Mouse (Mus musculus) embryo, embryonic 10 days (tissue): Measurements from ENCODE around the gene Sh3gl2.

Experiments
- DNase-seq: peaks from one replicate; pipeline ENCODE4 v3.0.0-alpha.2; 2015; ENCODE audit warnings: low spot score

The Sh3gl2 gene

GRCm38 (mm10) chr4:85613331-85613730 is 408.4 kb downstream of the Sh3gl2 start:
- DNase-seq, result no peak

DNA sequence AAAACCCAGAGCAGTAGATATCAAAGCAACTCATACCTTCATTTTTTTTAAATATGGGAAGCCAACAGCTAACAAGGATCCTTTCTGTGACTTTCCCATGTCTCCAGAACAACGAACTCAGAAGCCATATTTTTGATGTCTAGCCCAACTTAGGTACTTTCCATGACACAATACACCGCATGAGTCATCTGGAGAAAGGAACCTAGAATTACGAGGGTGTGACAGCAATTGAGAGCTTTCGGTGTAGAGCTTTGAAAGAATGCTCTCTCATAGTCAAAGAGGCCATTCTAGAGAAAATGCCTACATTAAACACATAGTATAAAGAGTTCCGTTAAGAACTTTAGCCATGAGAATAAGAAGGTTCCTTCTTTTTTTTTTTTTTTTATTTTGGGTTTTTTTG is 413.8 kb downstream of the Sh3gl2 start:
- DNase-seq, result no peak

- no peak for DNase-seq
Measured at GRCm38 (mm10) chr4:85619261-85619660, 414.3 kb downstream of the Sh3gl2 start.

DNA sequence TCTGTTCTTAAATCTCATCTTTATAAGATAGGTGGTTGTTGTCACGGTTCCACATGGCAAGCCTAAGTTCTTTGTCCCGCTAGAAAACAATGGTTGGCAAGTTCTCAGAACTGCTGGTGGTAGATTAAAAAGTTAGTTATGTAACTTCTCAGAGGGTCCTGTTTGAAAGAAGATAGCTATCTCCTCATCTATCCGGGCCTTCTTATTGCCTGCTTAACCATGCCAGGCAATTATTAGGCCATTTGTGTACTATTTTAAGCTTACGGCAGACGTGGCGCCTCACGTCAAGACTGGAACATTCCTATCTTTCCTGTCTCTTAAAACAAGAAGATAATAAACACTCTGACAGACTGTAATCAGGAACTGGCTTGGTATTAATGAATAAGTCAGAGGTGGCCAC is 424.5 kb downstream of the Sh3gl2 start:
- no peak for DNase-seq

- DNase-seq, result no peak
Measured at GRCm38 (mm10) chr4:85669271-85669670, 464.3 kb downstream of the Sh3gl2 start.

GRCm38 (mm10) chr4:85669735-85670134 is 464.8 kb downstream of the Sh3gl2 start:
- DNase-seq, result no peak

DNA sequence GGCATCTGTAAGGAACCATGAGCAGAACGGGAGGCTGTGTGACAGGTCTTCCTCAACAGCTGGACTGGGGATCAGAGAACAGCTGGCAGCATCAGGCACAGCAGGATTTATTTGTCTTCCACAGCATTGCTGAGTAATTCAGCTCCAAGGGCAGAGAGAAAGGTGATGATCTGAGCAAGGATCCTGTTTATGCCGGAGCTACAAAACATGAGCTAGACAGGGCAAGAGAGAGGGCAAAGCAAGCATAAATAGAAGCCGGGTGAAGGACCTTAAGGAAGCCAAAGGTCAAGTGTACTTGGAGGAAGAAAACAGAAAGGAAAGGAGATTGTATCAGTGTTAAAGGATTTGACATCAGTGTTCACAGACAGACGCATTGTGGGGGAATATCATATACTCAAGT is 467.4 kb downstream of the Sh3gl2 start:
- DNase-seq, result peak; percentile 11

GRCm38 (mm10) chr4:85677621-85678020 is 472.7 kb downstream of the Sh3gl2 start:
- no peak for DNase-seq

DNA sequence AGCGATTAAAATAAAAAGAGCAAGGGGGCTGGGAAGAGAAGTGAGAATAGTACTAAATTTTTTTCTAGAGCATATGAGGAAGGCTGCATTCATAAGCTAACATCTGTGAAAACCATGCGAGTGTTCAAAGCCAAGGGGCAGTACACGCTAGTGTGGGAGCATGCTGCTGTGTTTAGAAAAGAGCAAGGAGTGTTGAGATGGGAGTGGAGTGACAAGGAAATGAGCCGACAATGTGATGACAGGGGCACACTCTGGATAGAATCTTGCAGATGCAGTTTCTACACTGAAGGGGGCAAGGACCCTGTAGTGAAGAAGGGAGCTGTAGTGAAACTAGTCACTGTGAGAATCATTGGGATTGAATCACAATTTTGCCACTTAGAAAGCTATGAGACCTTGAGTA is 481.2 kb downstream of the Sh3gl2 start:
- DNase-seq, result no peak
